ENCODE assay signal across 17 mouse cellular contexts in genomic region chr1:134915421-134915820, GRCm38 (mm10). TPM values are rescaled to one million over a fixed set of nuclear protein-coding genes. Genes with fewer than 3 reads are reported as not detected.
DNase-seq lines count a peak whose midpoint lies in the region; ATAC-seq and TF ChIP-seq lines count a peak whose summit lies in the region.
"Had no signal": no experiment of that assay in that cellular context is flagged by ENCODE, and none has a peak within 500 bp of the region (broad histone marks: within the 10 kb centered on the region; RNA-seq: fewer than 3 reads in every experiment).

No protein-coding gene starts in this region.

- intact Hi-C loops in gastrocnemius, adult 2 months (cut with DNase I) = no loop called here
- intact Hi-C loops in gastrocnemius, postnatal 14 days (cut with DNase I; ENCODE audit: low total_unique reads) = no loop called here
- intact Hi-C loops in heart, postnatal 14 days (cut with DNase I) = no loop called here

- DNase-seq in gastrocnemius, adult 2 months = peak; percentile 65
- no peak for DNase-seq in gastrocnemius, postnatal 14 days
- no peak for DNase-seq in heart, adult 11 months
- no peak for DNase-seq in heart, postnatal 14 days
- peak; percentile 64 for DNase-seq in skeletal muscle tissue, adult 2 months (ENCODE audit: low read depth, low spot score)
- DNase-seq: adrenal gland, postnatal 10 days; cerebellum, adult 11 months; cerebellum, adult 8-10 months; cerebellum, postnatal 25 days; kidney, adult 2 months had no signal

- WGBS in heart, embryonic 11.5 days (ENCODE audit: insufficient replicate concordance) = 76% methylated on average over 4 of the region's 4 CpGs
- 72% methylated on average over 4 of the region's 4 CpGs for WGBS in heart, embryonic 15.5 days

- TF ChIP-seq CTCF in gastrocnemius, adult 2 months (IDR thresholded peaks at IDR 0.05) = no peak

- peaks cover 14% of the 10 kb centered on the region for H3K4me1 ChIP-seq in heart, embryonic 11.5 days (ENCODE audit: control insufficient read depth, insufficient read depth, low read length)
- H3K4me1 ChIP-seq in heart, embryonic 15.5 days (replicated peaks) = peaks cover 44% of the 10 kb centered on the region
- H3K4me1 ChIP-seq: hindbrain, embryonic 15.5 days had no signal

- H3K4me3 ChIP-seq in gastrocnemius, adult 2 months = no peak overlapping the region
- H3K4me3 ChIP-seq in heart, embryonic 11.5 days (ENCODE audit: low read depth, low read length) = no peak overlapping the region
- H3K4me3 ChIP-seq in heart, embryonic 15.5 days = no peak overlapping the region
- H3K4me3 ChIP-seq: embryonic facial prominence, embryonic 12.5 days; forebrain, embryonic 15.5 days; hindbrain, embryonic 15.5 days; kidney, embryonic 15.5 days had no signal

- H3K4me2 ChIP-seq in heart, embryonic 11.5 days = no peak overlapping the region
- H3K4me2 ChIP-seq in heart, embryonic 15.5 days = no peak overlapping the region
- H3K4me2 ChIP-seq: embryonic facial prominence, embryonic 12.5 days; forebrain, embryonic 15.5 days; hindbrain, embryonic 15.5 days; kidney, embryonic 15.5 days had no signal

- no peak for ATAC-seq in heart, embryonic 11.5 days (replicated peaks; ENCODE audit: insufficient number of reproducible peaks, low FRiP score, low TSS enrichment)
- ATAC-seq in heart, embryonic 15.5 days (replicated peaks; ENCODE audit: insufficient number of reproducible peaks, insufficient read depth, low FRiP score, low read depth) = no peak
- ATAC-seq: forebrain, embryonic 15.5 days; intestine, embryonic 16.5 days had no signal

- no peaks in the 10 kb centered on the region for H3K27me3 ChIP-seq in heart, embryonic 11.5 days (ENCODE audit: control insufficient read depth, insufficient read depth, low read length)
- no peaks in the 10 kb centered on the region for H3K27me3 ChIP-seq in heart, embryonic 15.5 days
- H3K27me3 ChIP-seq: embryonic facial prominence, embryonic 12.5 days; forebrain, embryonic 15.5 days; hindbrain, embryonic 15.5 days; kidney, embryonic 15.5 days had no signal

- peak overlapping the region; percentile 91 for H3K27ac ChIP-seq in gastrocnemius, adult 2 months
- peak overlapping the region; percentile 73; the same call in 1 of the 2 replicates for H3K27ac ChIP-seq in heart, embryonic 11.5 days (ENCODE audit: low read depth, low read length)
- H3K27ac ChIP-seq in heart, embryonic 15.5 days = peak overlapping the region; percentile 71
- H3K27ac ChIP-seq: embryonic facial prominence, embryonic 12.5 days; forebrain, embryonic 15.5 days; hindbrain, embryonic 15.5 days; kidney, embryonic 15.5 days had no signal

- H3K36me3 ChIP-seq in heart, embryonic 11.5 days (ENCODE audit: control insufficient read depth, insufficient read depth, low read length) = no peaks in the 10 kb centered on the region
- H3K36me3 ChIP-seq in heart, embryonic 15.5 days = no peaks in the 10 kb centered on the region
- H3K36me3 ChIP-seq: embryonic facial prominence, embryonic 12.5 days; forebrain, embryonic 15.5 days; hindbrain, embryonic 15.5 days; kidney, embryonic 15.5 days had no signal

- no peaks in the 10 kb centered on the region for H3K9me3 ChIP-seq in heart, embryonic 11.5 days (replicated peaks; ENCODE audit: control insufficient read depth, low read length)
- H3K9me3 ChIP-seq in heart, embryonic 15.5 days (replicated peaks) = no peaks in the 10 kb centered on the region
- H3K9me3 ChIP-seq: embryonic facial prominence, embryonic 12.5 days; forebrain, embryonic 15.5 days; hindbrain, embryonic 15.5 days; kidney, embryonic 15.5 days had no signal

- no peak overlapping the region for H3K9ac ChIP-seq in heart, embryonic 11.5 days (ENCODE audit: low read depth, low read length)
- no peak overlapping the region for H3K9ac ChIP-seq in heart, embryonic 15.5 days
- H3K9ac ChIP-seq: embryonic facial prominence, embryonic 12.5 days; forebrain, embryonic 15.5 days; hindbrain, embryonic 15.5 days; kidney, embryonic 15.5 days had no signal

RNA-seq across cellular contexts. Expression of gene Ppp1r12b, which starts 40.3 kb away (rescaled TPM):
- 100 to 1,000 TPM; 172 to 212 TPM for total RNA-seq in gastrocnemius, adult 2 months (2021)
- total RNA-seq in gastrocnemius, postnatal 14 days (2021) = 100 to 1,000 TPM; 183 to 217 TPM
- 23.2 and 26.7 TPM in 2 replicates for polyA plus RNA-seq in heart, embryonic 11.5 days (2014; fragmentation: Nextera tagmentation; extraction: Ambion mirVana)
- 25.4 and 26.0 TPM in 2 replicates for polyA plus RNA-seq in heart, embryonic 15.5 days (2015; fragmentation: Nextera tagmentation; extraction: Ambion mirVana)
- total RNA-seq in heart, postnatal 14 days (2021) = 100 to 1,000 TPM; 140 to 142 TPM

RNA-seq across cellular contexts. Expression of gene Ube2t, which starts 46.9 kb away (rescaled TPM):
- 10 to 100 TPM in 1 of 2 experiments, 1 to 10 TPM in 1; 4.3 to 11.4 TPM for total RNA-seq in gastrocnemius, adult 2 months (2021)
- total RNA-seq in gastrocnemius, postnatal 14 days (2021) = 10 to 100 TPM in 1 of 2 experiments, 1 to 10 TPM in 1; 5.8 to 11.5 TPM
- 48.0 and 48.6 TPM in 2 replicates for polyA plus RNA-seq in heart, embryonic 11.5 days (2014; fragmentation: Nextera tagmentation; extraction: Ambion mirVana)
- 42.8 and 48.2 TPM in 2 replicates for polyA plus RNA-seq in heart, embryonic 15.5 days (2015; fragmentation: Nextera tagmentation; extraction: Ambion mirVana)
- 1 to 10 TPM; 6.0 to 6.3 TPM for total RNA-seq in heart, postnatal 14 days (2021)

Comparison
In these comparisons a context has a peak if more than half of its experiments do, and no peak if none do; other contexts are left out.
1. DNase-seq: peak in gastrocnemius, adult 2 months (single experiment) and skeletal muscle tissue, adult 2 months (single experiment); none in gastrocnemius, postnatal 14 days (single experiment), heart, adult 11 months (single experiment) and heart, postnatal 14 days (0 of 2).
2. Peak in every context shown above with its lines, with median percentiles within 50 percentile points of each other: H3K27ac ChIP-seq.